10 mouse cellular contexts compared by ENCODE assay signal in genomic region chr11:107334849-107335484, GRCm38 (mm10).
DNase-seq lines count a peak whose midpoint lies in the region; ATAC-seq and TF ChIP-seq lines count a peak whose summit lies in the region.
"Had no signal": no experiment of that assay in that cellular context is flagged by ENCODE, and none has a peak within 500 bp of the region (broad histone marks: within the 10 kb centered on the region; RNA-seq: fewer than 3 reads in every experiment).

No protein-coding gene starts in this region.

- no peaks in the 10 kb centered on the region for H3K9me3 ChIP-seq in limb, embryonic 14.5 days (ENCODE audit: control insufficient read depth, low read length)
- H3K9me3 ChIP-seq in limb, embryonic 10.5 days (replicated peaks) = no peaks in the 10 kb centered on the region
- peaks cover 2% of the 10 kb centered on the region; the same call in 1 of the 2 replicates for H3K9me3 ChIP-seq in heart, embryonic 16.5 days (replicated peaks; ENCODE audit: control insufficient read depth, low read length)
- H3K9me3 ChIP-seq in stomach, embryonic 14.5 days (ENCODE audit: control insufficient read depth, low read depth, low read length) = no peaks in the 10 kb centered on the region
- H3K9me3 ChIP-seq: limb, embryonic 12.5 days; neural tube, embryonic 12.5 days had no signal

- DNase-seq in limb, embryonic 14.5 days (ENCODE audit: low spot score) = peak; percentile 21
- no peak for DNase-seq in limb, embryonic 10.5 days (ENCODE audit: low spot score)
- DNase-seq in kidney, postnatal 14 days = peak; percentile 68
- no peak for DNase-seq in c-Kit-positive CD71-positive TER-119-positive erythroid progenitor cells, embryonic 14.5 days (ENCODE audit: low spot score)
- DNase-seq in cerebellum, postnatal 25 days = no peak
- no peak for DNase-seq in left cerebral cortex, postnatal 25 days (ENCODE audit: low spot score in 2 of 2)

- H3K27ac ChIP-seq in limb, embryonic 14.5 days (replicated peaks; ENCODE audit: low read depth, low read length) = no peak overlapping the region
- no peak overlapping the region for H3K27ac ChIP-seq in limb, embryonic 10.5 days
- H3K27ac ChIP-seq in heart, embryonic 16.5 days (ENCODE audit: low read length) = peak overlapping the region; percentile 91
- peak overlapping the region; percentile 71 for H3K27ac ChIP-seq in stomach, embryonic 14.5 days (ENCODE audit: low read length)
- H3K27ac ChIP-seq: neural tube, embryonic 12.5 days had no signal

- no peak overlapping the region for H3K4me2 ChIP-seq in limb, embryonic 14.5 days (replicated peaks; ENCODE audit: low read depth, low read length, severe bottlenecking)
- H3K4me2 ChIP-seq in heart, embryonic 16.5 days (ENCODE audit: low read depth, low read length) = peak overlapping the region; percentile 43; the same call in 1 of the 2 replicates
- no peak overlapping the region for H3K4me2 ChIP-seq in stomach, embryonic 14.5 days (replicated peaks; ENCODE audit: low read depth, low read length)
- H3K4me2 ChIP-seq: limb, embryonic 12.5 days; neural tube, embryonic 12.5 days had no signal

- no peaks in the 10 kb centered on the region for H3K27me3 ChIP-seq in limb, embryonic 14.5 days (ENCODE audit: control insufficient read depth, insufficient read depth, low read length)
- H3K27me3 ChIP-seq in limb, embryonic 10.5 days (ENCODE audit: low read depth, poor library complexity, severe bottlenecking) = no peaks in the 10 kb centered on the region
- H3K27me3 ChIP-seq in heart, embryonic 16.5 days (ENCODE audit: control insufficient read depth, insufficient read depth, low read length) = no peaks in the 10 kb centered on the region
- H3K27me3 ChIP-seq in stomach, embryonic 14.5 days (ENCODE audit: control insufficient read depth, insufficient read depth, low read length) = no peaks in the 10 kb centered on the region
- H3K27me3 ChIP-seq: limb, embryonic 12.5 days; neural tube, embryonic 12.5 days had no signal

- TF ChIP-seq POLR2A in limb, embryonic 14.5 days (IDR thresholded peaks at IDR 0.05; ENCODE audit: borderline replicate concordance, extremely low read depth, insufficient read depth, insufficient read length) = no peak

- no peaks in the 10 kb centered on the region for H3K4me1 ChIP-seq in limb, embryonic 14.5 days (ENCODE audit: control insufficient read depth, insufficient read depth, low read length)
- peaks cover 19% of the 10 kb centered on the region for H3K4me1 ChIP-seq in limb, embryonic 10.5 days
- peaks cover 40% of the 10 kb centered on the region for H3K4me1 ChIP-seq in heart, embryonic 16.5 days (ENCODE audit: control insufficient read depth, insufficient read depth, low read length)
- H3K4me1 ChIP-seq in stomach, embryonic 14.5 days (ENCODE audit: control insufficient read depth, insufficient read depth, low read length) = peaks cover 14% of the 10 kb centered on the region

- ATAC-seq in limb, embryonic 14.5 days (ENCODE audit: low FRiP score, low read depth) = no peak
- ATAC-seq in heart, embryonic 16.5 days (replicated peaks; ENCODE audit: extremely low read depth, insufficient read depth, low FRiP score) = peak; percentile 69
- no peak for ATAC-seq in stomach, embryonic 14.5 days (ENCODE audit: insufficient number of reproducible peaks, insufficient read depth, low FRiP score, low read depth)

- WGBS in limb, embryonic 14.5 days = 73% methylated on average over 15 of the region's 15 CpGs
- 83% methylated on average over 15 of the region's 15 CpGs for WGBS in limb, embryonic 10.5 days
- WGBS in heart, embryonic 16.5 days = 36% methylated on average over 15 of the region's 15 CpGs
- whole genome bisulfite sequencing in stomach, embryonic 14.5 days = 58% methylated on average over 15 of the region's 15 CpGs

- H3K9ac ChIP-seq in limb, embryonic 14.5 days (ENCODE audit: low read depth, low read length, severe bottlenecking) = no peak overlapping the region
- H3K9ac ChIP-seq in heart, embryonic 16.5 days (ENCODE audit: low read length) = peak overlapping the region; percentile 23
- H3K9ac ChIP-seq in stomach, embryonic 14.5 days (replicated peaks; ENCODE audit: low read depth, low read length) = no peak overlapping the region
- H3K9ac ChIP-seq: limb, embryonic 12.5 days; neural tube, embryonic 12.5 days had no signal

- no peak overlapping the region for H3K4me3 ChIP-seq in limb, embryonic 14.5 days (replicated peaks; ENCODE audit: low read length)
- H3K4me3 ChIP-seq in limb, embryonic 10.5 days = no peak overlapping the region
- no peak overlapping the region; the same call in none of the 2 replicates for H3K4me3 ChIP-seq in heart, embryonic 16.5 days (ENCODE audit: low read length)
- H3K4me3 ChIP-seq in stomach, embryonic 14.5 days (ENCODE audit: low read depth, low read length) = no peak overlapping the region
- H3K4me3 ChIP-seq: limb, embryonic 12.5 days; neural tube, embryonic 12.5 days had no signal

- intact Hi-C loops in left cerebral cortex, postnatal 25 days (cut with DNase I) = no loop called here

- peaks cover 5% of the 10 kb centered on the region for H3K36me3 ChIP-seq in limb, embryonic 14.5 days (ENCODE audit: control insufficient read depth, insufficient read depth, low read length)
- peaks cover 46% of the 10 kb centered on the region for H3K36me3 ChIP-seq in limb, embryonic 10.5 days
- peaks cover 6% of the 10 kb centered on the region for H3K36me3 ChIP-seq in heart, embryonic 16.5 days (ENCODE audit: control insufficient read depth, insufficient read depth)
- H3K36me3 ChIP-seq in stomach, embryonic 14.5 days (ENCODE audit: control insufficient read depth, insufficient read depth, low read length) = no peaks in the 10 kb centered on the region

Comparison
In these comparisons a context has a peak if more than half of its experiments do, and no peak if none do; other contexts are left out.
1. DNase-seq: peak in limb, embryonic 14.5 days (single experiment) and kidney, postnatal 14 days (single experiment); none in limb, embryonic 10.5 days (single experiment), c-Kit-positive CD71-positive TER-119-positive erythroid progenitor cells, embryonic 14.5 days (single experiment), cerebellum, postnatal 25 days (0 of 2) and left cerebral cortex, postnatal 25 days (0 of 2).
2. H3K27ac ChIP-seq: peak in heart, embryonic 16.5 days (single experiment) and stomach, embryonic 14.5 days (single experiment); none in limb, embryonic 14.5 days (single experiment) and limb, embryonic 10.5 days (single experiment).